Mouse (Mus musculus): ENCODE results near the gene Glra4. TPM values are rescaled to one million over a fixed set of nuclear protein-coding genes. Genes with fewer than 3 reads are reported as not detected.

The Glra4 gene
- total RNA-seq (2012; rRNA removed) (not detected in 2 replicates), total RNA-seq (2014; rRNA removed) (not detected in 2 replicates), polyA plus RNA-seq (2012; ENCODE audit: insufficient read length, low read depth) (not detected in 2 replicates)

DNA sequence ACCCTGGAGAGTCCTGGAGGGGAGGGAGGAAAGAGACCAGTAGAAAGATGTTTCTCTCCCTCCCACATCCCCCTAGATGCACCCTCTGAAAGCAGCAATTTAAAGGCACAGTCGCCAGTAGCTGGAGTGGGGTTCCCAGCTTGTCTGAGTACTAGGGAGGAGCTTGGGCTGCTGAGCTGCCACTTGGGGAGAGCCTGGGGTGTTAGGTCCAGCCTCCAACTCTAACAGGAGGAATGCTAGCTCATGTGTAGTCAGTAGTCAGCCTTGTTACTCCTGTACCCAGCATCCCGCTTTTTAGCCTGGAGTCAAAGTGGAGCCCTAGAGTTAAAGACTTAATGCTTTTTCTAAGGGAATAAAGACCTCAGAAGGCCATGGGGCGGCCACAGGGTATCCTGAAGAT lies at the start of gene Glra4:
Glra4 (minus strand) TSS at position 101 of the 400 bp plus-strand sequence.
- dilution Hi-C loops (cut with MboI; ENCODE audit: extremely low pct_ligation_motif_present, extremely low pct_unique_long_range_greater_than_20kb, low sequenced_read_pairs) (no loop called here), in situ Hi-C loops (cut with MboI; ENCODE audit: low pct_ligation_motif_present, low pct_unique_long_range_greater_than_20kb, low sequenced_read_pairs) (no loop called here)
- TF ChIP-seq CHD2 (IDR thresholded peaks at IDR 0.05; ENCODE audit: low read length) (no peak), JUND (conservative IDR thresholded peaks at IDR 0.05; ENCODE audit: low read depth, low read length) (no peak), ZKSCAN1 (IDR thresholded peaks at IDR 0.05; ENCODE audit: borderline replicate concordance, low read depth, low read length) (no peak), IRF4 (IDR thresholded peaks at IDR 0.05; ENCODE audit: low read depth, low read length) (no peak), MAX (IDR thresholded peaks at IDR 0.05; ENCODE audit: low read length) (no peak), BHLHE40 (IDR thresholded peaks at IDR 0.05; ENCODE audit: low read depth, low read length) (no peak), EP300 (IDR thresholded peaks at IDR 0.05; ENCODE audit: low read length) (no peak), MEF2A (IDR thresholded peaks at IDR 0.05; ENCODE audit: borderline replicate concordance, low read depth, low read length) (no peak), MXI1 (IDR thresholded peaks at IDR 0.05; ENCODE audit: low read depth, low read length) (no peak), HCFC1 (IDR thresholded peaks at IDR 0.05; ENCODE audit: low read depth, low read length) (no peak), USF2 (conservative IDR thresholded peaks at IDR 0.05; ENCODE audit: low read depth, low read length) (no peak), TBP (conservative IDR thresholded peaks at IDR 0.05; ENCODE audit: low read depth, low read length) (no peak), NRF1 (IDR thresholded peaks at IDR 0.05; ENCODE audit: low read depth, low read length) (no peak), KAT2A (IDR thresholded peaks at IDR 0.05; ENCODE audit: insufficient replicate concordance, low read length) (no peak), POLR2A (IDR thresholded peaks at IDR 0.05; ENCODE audit: low read depth, low read length) (no peak), MAFK (IDR thresholded peaks at IDR 0.05; ENCODE audit: insufficient replicate concordance, low read length) (no peak)
- Histone ChIP-seq H3K9ac (ENCODE audit: insufficient read depth, low read depth) (no peak within 1 kb of the TSS), H3K4me3 (replicated peaks in 1 of 3; ENCODE audit: low read depth in 2 of 3, low read length in 2 of 3, poor library complexity in 1 of 3) (no peak within 1 kb of the TSS), H3K36me3 (replicated peaks in 1 of 2; ENCODE audit: control insufficient read depth in 1 of 2, insufficient read depth in 1 of 2, low read length in 1 of 2) (peaks cover 0 to 49% of the 10 kb centered on the region in 2 experiments), H3K4me1 (ENCODE audit: control insufficient read depth in 1 of 2, insufficient read depth in 2 of 2) (no peaks in the 10 kb centered on the region), H3K27me3 (replicated peaks) (no peaks in the 10 kb centered on the region), H3K79me2 (replicated peaks; ENCODE audit: control insufficient read depth, extremely low read depth, insufficient read depth, poor library complexity, severe bottlenecking) (no peaks in the 10 kb centered on the region), H3K9me3 (replicated peaks; ENCODE audit: low read length) (no peaks in the 10 kb centered on the region), H3K27ac (ENCODE audit: insufficient read depth, low read depth) (no peak within 1 kb of the TSS), H3K4me2 (ENCODE audit: insufficient read depth, low read depth, poor library complexity, severe bottlenecking) (no peak within 1 kb of the TSS)
- DNase-seq (ENCODE audit: extremely low read depth): no peak

DNA sequence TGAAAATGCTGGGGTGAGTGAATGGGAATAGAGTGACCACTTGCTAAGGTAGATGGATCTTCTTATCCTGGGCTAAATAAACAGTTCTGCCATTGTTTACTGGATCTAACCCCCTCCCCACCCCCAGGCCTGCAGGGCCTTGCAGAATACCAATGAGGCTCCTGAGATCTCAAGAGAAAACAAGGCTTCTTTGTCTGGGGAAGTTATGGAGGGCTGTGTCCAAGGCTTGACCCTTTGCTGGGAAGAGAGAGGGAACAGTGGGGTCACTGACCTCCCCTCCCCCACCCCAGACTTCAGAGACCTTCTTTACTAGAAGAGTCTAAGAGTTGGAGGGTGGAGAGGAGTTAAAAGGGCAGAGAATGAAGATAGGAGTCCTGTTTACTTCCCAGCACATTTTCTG lies 48.7 kb upstream of the Glra4 start:
- Histone ChIP-seq H3K27me3 (replicated peaks) (no peaks in the 10 kb centered on the region), H3K4me1 (ENCODE audit: control insufficient read depth in 1 of 2, insufficient read depth in 2 of 2) (no peaks in the 10 kb centered on the region), H3K27ac (ENCODE audit: insufficient read depth, low read depth) (no peak overlapping the region), H3K79me2 (replicated peaks; ENCODE audit: control insufficient read depth, extremely low read depth, insufficient read depth, poor library complexity, severe bottlenecking) (no peaks in the 10 kb centered on the region), H3K4me3 (replicated peaks in 1 of 3; ENCODE audit: low read depth in 2 of 3, low read length in 2 of 3, poor library complexity in 1 of 3) (no peak overlapping the region), H3K9ac (ENCODE audit: insufficient read depth, low read depth) (no peak overlapping the region), H3K4me2 (ENCODE audit: insufficient read depth, low read depth, poor library complexity, severe bottlenecking) (no peak overlapping the region), H3K36me3 (replicated peaks in 1 of 2; ENCODE audit: control insufficient read depth in 1 of 2, insufficient read depth in 1 of 2, low read length in 1 of 2) (peaks cover 0 to 12% of the 10 kb centered on the region in 2 experiments), H3K9me3 (replicated peaks; ENCODE audit: low read length) (no peaks in the 10 kb centered on the region)
- dilution Hi-C loops (cut with MboI; ENCODE audit: extremely low pct_ligation_motif_present, extremely low pct_unique_long_range_greater_than_20kb, low sequenced_read_pairs) (no loop called here), in situ Hi-C loops (cut with MboI; ENCODE audit: low pct_ligation_motif_present, low pct_unique_long_range_greater_than_20kb, low sequenced_read_pairs) (no loop called here)
- no peak for DNase-seq (ENCODE audit: extremely low read depth)
- TF ChIP-seq ZNF384 (IDR thresholded peaks at IDR 0.05; ENCODE audit: low read depth, low read length) (no peak), KAT2A (IDR thresholded peaks at IDR 0.05; ENCODE audit: insufficient replicate concordance, low read length) (no peak), CHD1 (IDR thresholded peaks at IDR 0.05; ENCODE audit: low read depth, low read length) (no peak)
